Mouse (Mus musculus) forebrain, embryonic 14.5 days (tissue): Measurements from ENCODE around the gene Duoxa1. TPM values are rescaled to one million over a fixed set of nuclear protein-coding genes. Genes with fewer than 3 reads are reported as not detected.
A peak's percentile ranks its signal among the peaks of the same experiment; 100 is the strongest.
"Not testable (repeated sequence)": the region's sequence is repeated elsewhere in the genome, so short reads cannot be mapped to it uniquely, and the experiment has no call there.

Experiments
- ATAC-seq: fragments of 200-750 bp; cut with Nextera tagmentation; 2 replicates; pipeline ENCODE4 v1.8.0; 2017; ENCODE audit warnings: mild to moderate bottlenecking, moderate library complexity
- DNase-seq: peaks from one replicate; pipeline ENCODE4 v3.0.0-alpha.2; 2015; ENCODE audit warnings: low spot score
- H3K27ac ChIP-seq: fragments of 300-500 bp; sonication (generic); 2 replicates; pipeline ENCODE4 v1.5.1; 2014; ENCODE audit warnings: low read depth, mild to moderate bottlenecking, control low read depth, low read length, moderate library complexity
- H3K27me3 ChIP-seq: fragments of 300-500 bp; sonication (generic); replicated peaks from 2 replicates; pipeline ENCODE4 v1.6.1; 2014; ENCODE audit warnings: low read length, control low read depth, mixed read lengths; ENCODE audit not compliant: control insufficient read depth, insufficient read depth
- H3K36me3 ChIP-seq: fragments of 300-500 bp; sonication (generic); 2 replicates; pipeline ENCODE4 v1.6.1; 2014; ENCODE audit warnings: low read length, control low read depth; ENCODE audit not compliant: control insufficient read depth, insufficient read depth
- H3K4me1 ChIP-seq: fragments of 300-500 bp; sonication (generic); 2 replicates; pipeline ENCODE4 v1.6.1; 2014; ENCODE audit warnings: antibody characterized with exemption, low read length, control low read depth; ENCODE audit not compliant: control insufficient read depth, insufficient read depth
- H3K4me2 ChIP-seq: fragments of 300-500 bp; sonication (generic); 2 replicates; pipeline ENCODE4 v1.6.1; 2014; ENCODE audit warnings: mild to moderate bottlenecking, control low read depth, low read length
- H3K4me3 ChIP-seq: fragments of 300-500 bp; sonication (generic); 2 replicates; pipeline ENCODE4 v1.5.1; 2014; ENCODE audit warnings: low read depth, low read length, control low read depth
- H3K9ac ChIP-seq: fragments of 300-500 bp; sonication (generic); 2 replicates; pipeline ENCODE4 v1.6.1; 2014; ENCODE audit warnings: mild to moderate bottlenecking, low read length, control low read depth, moderate library complexity
- H3K9me3 ChIP-seq: fragments of 300-500 bp; sonication (generic); replicated peaks from 2 replicates; pipeline ENCODE4 v1.6.1; 2016; ENCODE audit warnings: low read length, control low read depth, mixed read lengths; ENCODE audit not compliant: control insufficient read depth
- WGBS: fragments of 180-500 bp; shearing (Covaris S2); extraction: QIAGEN DNeasy Blood & Tissue Kit; methylation state at CpG from one replicate; pipeline ENCODE4 v1.1.7; 2014; 5-methylcytosine and 5-hydroxymethylcytosine counted together
- polyA plus RNA-seq: library from polyadenylated mRNA; unstranded; fragments of >200 nt; fragmentation: Nextera tagmentation; extraction: Ambion mirVana; gene quantifications from 2 replicates; pipeline ENCODE4 v1.2.1, GENCODE M21; 2014

Duoxa1 gene
- polyA plus RNA-seq, 1 experiment from 2014 or later, result not detected

DNA sequence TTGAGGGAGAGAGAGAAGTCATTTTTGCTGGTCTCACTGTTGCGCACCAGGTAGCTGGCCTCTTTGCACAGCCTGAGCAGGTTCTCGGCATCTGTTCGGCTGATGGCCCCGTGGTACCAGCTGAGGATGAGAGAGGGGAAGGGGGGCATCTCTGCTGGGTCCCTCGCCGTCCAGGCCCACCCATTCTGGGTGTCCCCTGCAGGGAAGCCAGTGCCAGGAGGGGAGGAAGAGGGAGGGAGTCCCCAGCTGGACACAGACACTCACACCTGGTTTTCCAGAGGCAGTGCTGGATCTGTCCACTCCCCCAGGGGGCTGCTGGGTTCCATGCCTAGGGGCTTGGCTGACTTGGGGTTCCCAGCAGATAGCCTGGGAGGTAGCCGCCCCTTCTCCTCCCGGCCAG, 40.2 kb upstream of the Duoxa1 start:
- peaks cover 32% of the 10 kb centered on the region for H3K36me3 ChIP-seq
- no peaks in the 10 kb centered on the region for H3K9me3 ChIP-seq
- peaks cover 38% of the 10 kb centered on the region for H3K4me1 ChIP-seq
- DNase-seq, result no peak
- no peak overlapping the region for H3K27ac ChIP-seq
- 83% methylated on average over 8 of the region's 8 CpGs for WGBS
- H3K9ac ChIP-seq, result no peak overlapping the region
- H3K4me2 ChIP-seq, result no peak overlapping the region
- no peaks in the 10 kb centered on the region for H3K27me3 ChIP-seq
- ATAC-seq, result no peak
- H3K4me3 ChIP-seq, result no peak overlapping the region

DNA sequence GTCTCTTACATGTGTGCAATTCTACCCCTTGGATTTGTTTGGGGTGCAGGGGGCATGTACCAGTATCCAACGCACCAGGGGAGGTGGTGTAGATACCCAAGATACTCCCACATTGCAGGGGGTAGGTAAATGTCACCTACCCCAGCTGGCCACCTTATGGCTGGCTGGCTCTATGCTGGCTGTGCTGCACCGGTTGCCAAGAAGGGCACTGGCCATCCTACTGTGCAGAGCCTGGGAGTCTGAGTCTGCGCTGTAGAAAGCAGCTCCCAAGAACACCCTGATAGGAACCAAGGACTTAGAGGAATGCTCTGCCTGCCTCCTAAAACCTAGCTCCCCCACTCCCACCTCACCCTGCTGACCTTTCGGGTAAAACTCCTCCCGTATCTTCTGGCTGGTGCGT, 39.5 kb upstream of the Duoxa1 start:
- Histone ChIP-seq H3K9me3 (no peaks in the 10 kb centered on the region), H3K4me1 (peaks cover 42% of the 10 kb centered on the region), H3K27me3 (no peaks in the 10 kb centered on the region), H3K9ac (no peak overlapping the region), H3K36me3 (peaks cover 29% of the 10 kb centered on the region), H3K4me3 (no peak overlapping the region), H3K4me2 (no peak overlapping the region), H3K27ac (no peak overlapping the region; the same call in 1 of the 2 replicates)
- DNase-seq (no peak), ATAC-seq (no peak)
- WGBS, result 80% methylated on average over 6 of the region's 6 CpGs

DNA sequence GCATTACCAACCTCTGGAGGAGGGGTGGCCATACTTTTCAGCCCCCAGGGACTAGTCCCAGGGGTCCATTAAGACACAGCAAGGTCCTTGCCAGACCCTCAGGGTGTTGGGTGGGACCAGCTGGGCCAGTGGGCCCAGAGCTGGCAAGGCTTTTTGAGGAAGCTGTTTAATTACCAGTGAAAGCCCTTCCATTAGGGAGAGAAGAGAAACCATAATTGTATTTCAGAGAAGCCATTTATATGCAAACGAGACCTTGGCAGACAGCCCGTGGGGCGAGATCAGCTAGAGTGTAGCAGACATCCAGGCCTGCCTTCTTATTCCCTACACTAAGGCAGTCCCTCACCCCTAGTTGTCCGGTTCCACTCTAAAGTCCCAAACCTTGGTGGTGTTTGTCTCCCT, 38.4 kb upstream of the Duoxa1 start:
- peaks cover 44% of the 10 kb centered on the region for H3K4me1 ChIP-seq
- H3K4me3 ChIP-seq, result no peak overlapping the region
- no peaks in the 10 kb centered on the region for H3K27me3 ChIP-seq
- no peak overlapping the region for H3K9ac ChIP-seq
- WGBS, result under 1% methylated on average over 4 of the region's 4 CpGs
- DNase-seq (peak; percentile 97), ATAC-seq (peak; percentile 71)
- no peaks in the 10 kb centered on the region for H3K9me3 ChIP-seq
- H3K27ac ChIP-seq, result peak overlapping the region; percentile 61
- H3K4me2 ChIP-seq, result 0 out of 2 replicates have a peak overlapping the region, but pooled peaks have one; percentile 4
- H3K36me3 ChIP-seq, result peaks cover 26% of the 10 kb centered on the region

GRCm38 (mm10) chr2:122351156-122351930, 37.8 kb upstream of the Duoxa1 start:
- Histone ChIP-seq H3K9me3 (no peaks in the 10 kb centered on the region), H3K27me3 (no peaks in the 10 kb centered on the region), H3K36me3 (peaks cover 20% of the 10 kb centered on the region; the same call in 1 of the 2 replicates), H3K4me3 (no peak overlapping the region), H3K4me2 (no peak overlapping the region), H3K9ac (no peak overlapping the region), H3K4me1 (peaks cover 44% of the 10 kb centered on the region), H3K27ac (peak overlapping the region; percentile 61)
- ATAC-seq, result peak; percentile 24
- 9% methylated on average over 5 of the region's 5 CpGs for WGBS
- DNase-seq, result peak; percentile 78

GRCm38 (mm10) chr2:122349136-122349785, 35.7 kb upstream of the Duoxa1 start:
- peaks cover 8% of the 10 kb centered on the region; the same call in 1 of the 2 replicates for H3K36me3 ChIP-seq
- H3K4me1 ChIP-seq, result peaks cover 44% of the 10 kb centered on the region
- H3K4me3 ChIP-seq, result peak overlapping the region; percentile 46
- WGBS, result 9% methylated on average over 14 of the region's 14 CpGs
- peak overlapping the region; percentile 100 for H3K27ac ChIP-seq
- peak overlapping the region; percentile 72 for H3K4me2 ChIP-seq
- no peaks in the 10 kb centered on the region for H3K27me3 ChIP-seq
- H3K9me3 ChIP-seq, result no peaks in the 10 kb centered on the region
- peak; percentile 29 for ATAC-seq
- peak overlapping the region; percentile 92 for H3K9ac ChIP-seq
- DNase-seq, result no peak

DNA sequence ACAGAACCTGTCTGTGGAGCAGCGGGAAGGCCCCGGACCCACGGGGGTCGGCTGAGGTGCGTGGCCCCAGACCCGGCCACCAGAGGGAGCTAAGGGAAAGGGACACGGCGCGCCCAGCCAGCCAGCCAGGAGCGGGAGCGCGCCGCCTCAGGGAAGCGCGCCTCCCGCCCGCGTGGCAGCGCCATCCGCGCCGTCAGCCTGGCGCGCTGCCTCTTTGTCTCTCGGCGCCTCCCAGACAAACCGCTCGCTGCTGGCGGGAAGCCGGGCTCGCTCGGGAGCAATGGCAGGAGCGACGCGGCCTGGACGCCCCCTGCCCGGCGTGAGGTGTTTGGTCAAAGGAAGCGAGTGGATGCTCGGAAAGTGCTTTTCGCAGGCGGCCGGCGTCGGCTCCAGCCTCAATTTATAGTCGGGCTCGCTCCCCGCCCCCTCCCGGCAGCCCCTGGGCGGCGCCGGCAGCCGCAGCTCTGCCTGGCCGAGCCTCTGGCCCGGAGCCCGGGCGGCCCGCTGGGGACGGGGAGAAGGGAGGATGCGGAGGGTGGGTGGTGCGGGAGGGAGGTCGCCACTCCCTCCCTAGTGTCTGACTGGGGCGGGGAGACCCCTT, 35.1 kb upstream of the Duoxa1 start:
- under 1% methylated on average over 50 of the region's 63 CpGs for WGBS
- peaks cover 44% of the 10 kb centered on the region for H3K4me1 ChIP-seq
- peak overlapping the region; percentile 100 for H3K27ac ChIP-seq
- H3K9me3 ChIP-seq, result no peaks in the 10 kb centered on the region
- ATAC-seq, result peak; percentile 82
- peak overlapping the region; percentile 92 for H3K9ac ChIP-seq
- peak overlapping the region; percentile 46 for H3K4me3 ChIP-seq
- 0 out of 2 replicates have a peak, but pooled peaks cover 3% of the 10 kb centered on the region for H3K36me3 ChIP-seq
- H3K4me2 ChIP-seq, result peak overlapping the region; percentile 72
- peak; percentile 94 for DNase-seq
- H3K27me3 ChIP-seq, result no peaks in the 10 kb centered on the region

- DNase-seq, result no peak
- 93% methylated on average over 3 of the region's 3 CpGs for WGBS
Measured at GRCm38 (mm10) chr2:122347257-122347656, 33.7 kb upstream of the Duoxa1 start.

GRCm38 (mm10) chr2:122346164-122346563, 32.6 kb upstream of the Duoxa1 start:
- H3K9ac ChIP-seq, H3K9me3 ChIP-seq, DNase-seq, H3K4me3 ChIP-seq, H3K27me3 ChIP-seq, H3K27ac ChIP-seq, H3K4me2 ChIP-seq, H3K36me3 ChIP-seq, ATAC-seq: not testable (repeated sequence)
- WGBS, result 88% methylated on average over 6 of the region's 6 CpGs
- H3K4me1 ChIP-seq, result peaks cover 22% of the 10 kb centered on the region

More at GRCm38 (mm10) chr2:122347257-122347656, 33.7 kb upstream of the Duoxa1 start:
- Histone ChIP-seq H3K4me1 (peaks cover 32% of the 10 kb centered on the region), H3K4me2 (no peak overlapping the region), H3K9me3 (no peaks in the 10 kb centered on the region), H3K27ac (no peak overlapping the region), H3K36me3 (no peaks in the 10 kb centered on the region), H3K4me3 (no peak overlapping the region), H3K9ac (no peak overlapping the region), H3K27me3 (no peaks in the 10 kb centered on the region)
- ATAC-seq, result no peak
